Mouse (Mus musculus) MEL-GATA-1-ER (cell line): Measurements from ENCODE around the gene Sult4a1.

ENCODE experiments used
- DNase-seq: peaks from one replicate; pipeline ENCODE4 v3.0.0-alpha.2; 2012; ENCODE audit warnings: low read depth; ENCODE audit errors: extremely low read depth

Sult4a1 gene

GRCm38 (mm10) chr15:84105105-84105923, at the start of gene Sult4a1:
Gene Sult4a1 (minus strand): TSS chr15:84105754.
- DNase-seq, result no peak

GRCm38 (mm10) chr15:84140929-84141328, 35.4 kb upstream of the Sult4a1 start:
- no peak for DNase-seq

- DNase-seq, result no peak
Measured at GRCm38 (mm10) chr15:84140109-84140508, 34.6 kb upstream of the Sult4a1 start.

GRCm38 (mm10) chr15:84139592-84140005, 34.0 kb upstream of the Sult4a1 start:
- DNase-seq, result no peak

GRCm38 (mm10) chr15:84136473-84137415, 31.2 kb upstream of the Sult4a1 start:
- no peak for DNase-seq

GRCm38 (mm10) chr15:84135472-84135871, 29.9 kb upstream of the Sult4a1 start:
- peak; percentile 6 for DNase-seq

GRCm38 (mm10) chr15:84133440-84133839, 27.9 kb upstream of the Sult4a1 start:
- DNase-seq, result no peak

- DNase-seq, result no peak
Measured at GRCm38 (mm10) chr15:84131971-84132370, 26.4 kb upstream of the Sult4a1 start.

- DNase-seq, result no peak
Measured at GRCm38 (mm10) chr15:84131096-84131786, 25.7 kb upstream of the Sult4a1 start.

- DNase-seq, result no peak
Measured at GRCm38 (mm10) chr15:84126871-84127270, 21.3 kb upstream of the Sult4a1 start.

- no peak for DNase-seq
Measured at GRCm38 (mm10) chr15:84126447-84126846, 20.9 kb upstream of the Sult4a1 start.

GRCm38 (mm10) chr15:84124086-84124485, 18.5 kb upstream of the Sult4a1 start:
- no peak for DNase-seq

GRCm38 (mm10) chr15:84123075-84123474, 17.5 kb upstream of the Sult4a1 start, which contains the start of gene Pnpla5:
Gene Pnpla5 (minus strand): TSS chr15:84123175.
- DNase-seq, result no peak

GRCm38 (mm10) chr15:84121036-84121435, 15.5 kb upstream of the Sult4a1 start:
- DNase-seq, result no peak

- DNase-seq, result no peak
Measured at GRCm38 (mm10) chr15:84120612-84121011, 15.1 kb upstream of the Sult4a1 start.

- DNase-seq, result no peak
Measured at GRCm38 (mm10) chr15:84116466-84116865, 10.9 kb upstream of the Sult4a1 start.

- DNase-seq, result no peak
Measured at GRCm38 (mm10) chr15:84115727-84116126, 10.2 kb upstream of the Sult4a1 start.

- DNase-seq, result no peak
Measured at GRCm38 (mm10) chr15:84113873-84114272, 8.3 kb upstream of the Sult4a1 start.

GRCm38 (mm10) chr15:84108899-84109298, 3.3 kb upstream of the Sult4a1 start:
- DNase-seq, result no peak

- DNase-seq, result no peak
Measured at GRCm38 (mm10) chr15:84105924-84106500, 458 bp upstream of the Sult4a1 start.

- no peak for DNase-seq
Measured at GRCm38 (mm10) chr15:84104626-84105025, 928 bp downstream of the Sult4a1 start.
